Mouse (Mus musculus): ENCODE measurements around the gene Mlxipl.

- TF ChIP-seq CTCF (IDR thresholded peaks at IDR 0.05; ENCODE audit: low read depth, low read length) (no peak), GATA1 (IDR thresholded peaks at IDR 0.05; ENCODE audit: borderline replicate concordance, low read length) (no peak), TAL1 (conservative IDR thresholded peaks at IDR 0.05; ENCODE audit: low read depth, low read length) (no peak), POLR2AphosphoS5 (IDR thresholded peaks at IDR 0.05; ENCODE audit: insufficient replicate concordance, low read depth, low read length) (no peak)
Observed at GRCm38 (mm10) chr5:135169479-135169878, 79.8 kb downstream of the Mlxipl start.
